Mouse (Mus musculus) ZHBTc4 (cell line): ENCODE results near the gene Asna1.

Experiments
- DNase-seq: peaks from one replicate; pipeline ENCODE4 v3.0.0-alpha.2; 2011; ENCODE audit warnings: low read depth, low spot score

Asna1 gene

DNA sequence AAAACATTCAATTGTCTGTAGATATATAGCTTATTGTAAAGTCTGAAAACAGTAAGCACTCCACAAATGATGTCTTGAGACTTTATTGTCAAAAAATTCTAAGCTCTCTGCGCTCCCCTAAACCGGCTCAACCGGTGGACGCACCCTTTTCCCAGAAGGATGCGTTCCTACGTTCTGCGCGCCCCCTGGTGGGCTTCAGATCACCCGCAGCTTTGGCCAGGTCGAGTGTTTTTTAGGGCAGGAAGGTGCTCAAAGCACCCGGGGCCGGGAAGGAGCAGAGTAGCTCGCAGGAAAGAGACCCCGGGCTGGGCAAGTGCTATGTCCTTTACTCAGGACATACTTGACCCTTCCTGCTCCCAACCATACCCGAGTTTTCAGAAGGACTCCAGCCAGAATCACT is 35.3 kb downstream of the Asna1 start:
- DNase-seq, result peak; percentile 97

DNA sequence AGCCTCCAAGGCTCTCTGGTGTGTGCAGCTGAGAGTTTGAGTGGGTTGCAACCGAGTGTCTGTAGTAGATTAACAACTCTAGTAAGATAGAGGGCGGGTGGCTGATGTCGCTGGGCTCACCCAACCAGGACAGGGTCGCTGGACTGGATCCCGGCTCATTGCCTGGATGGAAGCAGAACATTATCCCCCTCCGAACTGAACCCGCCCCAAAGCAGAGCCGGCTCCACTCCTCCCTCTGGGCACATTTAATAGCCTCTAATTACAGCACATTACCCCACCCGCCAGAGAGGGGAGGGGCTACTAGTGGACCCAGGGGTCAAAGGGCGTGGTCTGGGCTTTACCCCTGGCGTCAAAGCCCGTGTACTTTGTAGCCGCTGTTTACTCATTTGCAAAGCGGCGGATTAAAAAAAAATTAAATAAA is 35.8 kb downstream of the Asna1 start:
- DNase-seq, result peak; percentile 83

DNA sequence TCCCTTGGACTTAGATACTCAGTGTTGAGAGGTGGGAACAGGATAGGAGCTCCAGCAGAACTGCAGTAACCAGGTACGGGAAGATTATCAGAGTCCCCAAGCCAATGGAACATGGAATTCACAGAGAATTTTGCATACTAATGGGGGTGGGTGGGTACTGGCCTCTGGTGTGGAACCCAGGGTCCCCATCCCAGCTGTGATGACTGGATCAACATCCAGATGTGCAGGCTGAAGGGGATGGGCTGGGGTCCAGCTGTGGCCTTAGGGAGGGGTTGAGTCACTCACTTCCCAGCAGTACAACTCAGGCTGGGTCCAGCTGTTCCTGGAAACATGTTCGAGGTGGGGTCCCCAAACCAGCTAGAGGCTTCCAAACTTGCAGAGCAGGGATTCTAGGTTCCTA is 37.2 kb downstream of the Asna1 start:
- no peak for DNase-seq

DNA sequence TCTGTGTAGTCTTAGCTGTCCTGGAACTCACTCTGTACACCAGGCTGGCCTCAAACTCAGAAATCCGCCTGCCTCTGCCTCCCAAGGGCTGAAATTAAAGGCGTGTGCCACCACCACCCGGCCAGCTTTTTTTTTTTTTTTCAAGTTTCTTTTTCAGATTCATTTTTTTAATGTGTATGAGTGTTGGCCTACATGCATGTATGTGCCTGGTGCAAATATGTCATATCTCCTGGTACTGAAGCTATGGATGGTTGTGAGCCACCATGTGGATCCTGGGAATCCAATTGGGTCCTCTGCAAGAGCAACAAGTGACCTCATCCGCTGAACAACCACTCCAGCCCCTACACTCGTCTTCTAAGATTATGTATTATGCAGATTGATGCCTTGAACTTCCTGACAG is 37.7 kb downstream of the Asna1 start:
- DNase-seq, result no peak

DNA sequence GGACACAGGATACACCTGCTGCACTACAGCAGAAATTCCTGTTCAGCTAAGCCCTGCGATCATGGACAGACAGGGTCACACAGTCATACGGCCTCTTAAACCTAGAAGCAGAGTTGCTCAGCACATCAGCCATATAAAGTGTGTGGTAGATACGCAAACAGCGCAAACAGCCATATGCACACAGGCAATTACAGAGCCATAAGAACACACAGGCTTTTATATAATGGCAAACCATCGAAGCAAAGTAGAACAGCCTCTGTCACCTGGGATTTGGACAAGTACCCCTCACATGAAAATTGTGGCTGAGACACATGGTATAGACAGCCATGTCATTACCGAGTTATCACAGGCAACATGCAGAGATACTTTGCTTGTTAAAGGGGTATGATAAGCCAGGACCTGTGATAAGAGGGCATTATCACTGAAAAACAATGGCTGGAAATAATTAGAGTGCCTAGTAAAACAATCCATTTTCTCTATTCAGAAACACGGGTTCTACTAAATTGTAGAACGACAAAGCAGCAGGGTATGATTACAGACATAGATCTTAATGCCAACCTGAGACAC is 38.6 kb downstream of the Asna1 start:
- no peak for DNase-seq

DNA sequence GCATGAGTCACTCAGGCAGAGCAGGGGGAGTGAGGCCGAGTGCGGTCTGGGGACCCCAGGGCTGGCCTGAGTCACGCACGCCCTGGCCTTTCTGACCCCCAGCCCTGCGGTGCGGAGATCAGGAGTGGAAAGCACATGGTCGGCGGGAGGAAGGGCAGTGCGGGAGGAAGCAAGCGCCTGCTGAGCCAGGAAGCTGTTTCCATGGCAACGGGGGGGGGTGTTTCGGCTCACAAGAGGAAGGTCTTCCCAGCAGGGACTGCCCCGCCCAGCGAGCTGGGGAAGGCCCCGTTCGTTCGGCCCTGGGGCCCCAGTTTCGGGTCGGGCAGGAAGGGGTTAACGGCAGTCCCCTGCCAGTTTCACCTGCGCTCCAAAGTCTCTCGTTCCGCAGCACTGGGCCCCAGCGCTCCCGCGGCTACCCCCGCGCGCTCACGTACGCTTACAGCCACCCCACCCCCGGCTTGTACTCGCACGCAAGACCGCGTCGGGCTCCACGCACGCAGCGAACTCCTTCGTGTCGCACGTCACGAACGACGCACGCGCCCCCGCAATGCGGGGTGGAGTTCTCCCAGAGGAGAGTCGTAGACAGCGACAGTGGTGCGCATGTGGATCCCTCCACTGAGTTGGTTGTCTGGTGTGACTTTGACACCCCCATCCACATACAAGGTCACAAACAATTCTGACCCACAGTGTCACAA is 39.2 kb downstream of the Asna1 start:
- peak; percentile 95 for DNase-seq

DNA sequence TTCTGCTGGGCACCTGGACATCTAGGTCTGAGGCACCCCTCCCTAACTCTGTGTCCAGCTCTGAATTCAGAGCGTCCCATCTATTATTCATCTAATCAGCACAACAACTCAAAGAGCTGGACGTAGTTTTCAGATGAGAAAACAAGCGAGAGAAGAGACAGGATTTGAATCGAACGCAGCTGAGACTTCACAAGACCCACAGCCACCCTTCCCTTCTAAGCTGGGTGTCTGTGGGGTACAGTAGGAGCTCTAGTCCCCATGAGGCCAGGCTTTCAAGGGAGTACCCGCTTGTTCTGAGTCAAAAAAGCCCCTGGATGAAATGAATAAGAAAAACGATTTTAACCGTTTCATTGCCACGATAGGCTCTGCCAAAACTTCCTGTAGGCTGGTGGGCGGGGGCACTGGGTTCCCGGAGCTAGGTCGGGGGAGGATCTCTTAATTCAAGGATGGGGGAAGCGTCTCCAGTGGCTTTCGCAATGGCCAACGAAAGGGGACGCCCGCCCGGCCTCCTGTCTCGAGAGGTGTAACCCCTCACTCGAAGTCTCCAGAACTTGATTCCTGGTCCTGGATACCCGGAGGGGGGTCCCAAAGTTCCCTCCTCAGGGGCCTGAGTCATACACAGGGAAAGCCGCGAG is 39.9 kb downstream of the Asna1 start:
- no peak for DNase-seq

DNA sequence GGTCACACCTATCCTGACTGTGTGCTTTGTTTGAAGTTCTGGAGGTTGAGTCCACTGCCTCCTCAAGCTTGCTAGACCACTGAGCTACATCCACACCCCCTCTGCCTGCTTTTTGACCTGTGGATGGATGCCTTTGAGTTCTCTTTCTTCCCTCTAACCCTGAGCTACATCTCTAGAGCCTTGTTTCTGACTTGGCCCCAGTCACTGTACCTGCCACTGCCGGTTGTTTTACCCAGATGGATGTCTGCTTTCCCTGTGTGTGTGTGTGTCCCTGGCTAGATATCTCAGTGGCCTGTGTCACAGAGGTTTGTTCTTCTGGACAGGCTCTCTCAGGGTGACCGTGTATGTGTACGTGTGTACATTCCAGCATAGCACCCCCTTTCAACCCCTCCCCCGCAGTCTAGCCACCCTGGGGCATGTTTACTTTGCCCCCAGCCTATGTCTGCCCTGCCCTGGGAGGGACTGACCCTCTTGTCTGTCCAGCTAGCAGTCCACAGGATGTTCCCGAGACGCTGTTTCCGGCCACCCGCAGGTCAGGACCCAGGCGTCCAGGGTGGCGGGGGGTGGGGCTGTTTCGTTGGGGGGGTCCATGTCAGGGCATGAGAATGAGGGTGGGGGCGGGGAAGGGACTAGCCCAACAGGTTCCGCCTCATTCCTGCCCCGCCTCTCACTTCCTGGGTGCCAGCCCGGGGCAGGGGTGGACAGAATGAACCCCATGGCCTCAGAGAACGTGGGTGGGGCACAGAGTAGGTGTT is 40.6 kb downstream of the Asna1 start:
- DNase-seq, result no peak

DNA sequence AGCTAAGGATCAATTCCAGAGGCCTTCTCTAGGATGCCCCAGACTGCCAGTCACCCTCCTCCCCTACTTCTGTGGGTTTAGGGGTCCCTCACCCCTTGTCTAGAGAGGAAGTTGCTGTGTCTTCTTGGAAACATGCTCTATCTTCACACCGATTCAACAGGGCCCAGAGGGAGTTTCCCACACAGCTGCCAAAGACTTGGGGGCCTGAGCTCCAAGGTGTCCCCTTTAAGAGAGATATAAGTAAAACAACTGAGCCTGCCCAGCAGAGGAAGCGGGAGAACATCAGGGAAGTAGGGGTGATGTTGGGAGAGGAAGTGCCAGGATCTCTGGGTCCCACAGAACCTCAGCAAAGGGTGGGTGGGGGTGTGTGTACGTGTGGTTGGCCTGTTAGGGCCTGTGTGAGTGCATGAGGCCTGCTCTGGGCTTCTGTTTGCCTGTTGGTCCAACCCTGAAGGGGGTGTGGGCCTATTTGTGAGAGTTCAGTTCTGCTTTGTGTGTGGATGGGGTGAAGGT is 42.5 kb downstream of the Asna1 start:
- no peak for DNase-seq

DNA sequence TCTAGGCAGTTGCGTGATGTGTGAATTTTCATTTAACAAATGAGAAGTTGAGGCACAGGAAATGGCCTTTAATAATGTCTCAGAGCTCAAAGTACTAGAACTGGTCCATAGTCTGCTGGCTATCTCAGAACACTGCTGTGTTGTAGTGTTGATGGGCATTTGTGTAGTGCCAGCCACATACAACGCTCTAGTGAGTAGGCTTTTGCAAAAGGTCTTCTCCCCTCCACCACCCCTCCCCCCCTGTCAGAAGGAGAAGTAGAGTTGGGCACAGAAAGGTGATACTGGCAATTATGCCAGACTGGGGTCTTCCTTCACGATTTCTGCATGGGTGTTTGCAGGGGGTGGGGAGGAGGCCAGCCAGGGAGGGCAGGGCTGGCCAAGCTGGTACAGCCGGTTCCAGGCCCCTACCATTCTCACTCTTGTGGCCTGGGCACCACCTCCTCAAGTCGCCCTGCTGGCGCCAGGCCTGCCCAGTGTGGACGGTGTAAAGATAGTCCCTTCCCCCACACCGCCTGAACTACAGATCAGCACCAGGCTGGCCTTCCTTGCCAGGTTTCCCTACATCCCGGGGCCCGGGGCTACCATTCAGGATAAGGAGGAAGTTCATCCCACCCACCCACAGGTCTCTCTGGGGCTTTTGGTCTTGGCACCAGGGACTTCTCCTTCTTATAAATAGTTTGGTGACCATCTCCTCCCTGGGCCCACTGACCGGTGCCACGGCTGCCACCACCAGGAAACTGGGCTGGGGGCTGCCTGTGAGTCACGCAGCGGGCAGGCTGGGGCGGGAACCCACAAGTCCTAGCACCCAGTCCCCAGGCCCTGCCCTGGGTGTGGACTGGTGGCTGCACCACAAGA is 43.2 kb downstream of the Asna1 start:
- no peak for DNase-seq

DNA sequence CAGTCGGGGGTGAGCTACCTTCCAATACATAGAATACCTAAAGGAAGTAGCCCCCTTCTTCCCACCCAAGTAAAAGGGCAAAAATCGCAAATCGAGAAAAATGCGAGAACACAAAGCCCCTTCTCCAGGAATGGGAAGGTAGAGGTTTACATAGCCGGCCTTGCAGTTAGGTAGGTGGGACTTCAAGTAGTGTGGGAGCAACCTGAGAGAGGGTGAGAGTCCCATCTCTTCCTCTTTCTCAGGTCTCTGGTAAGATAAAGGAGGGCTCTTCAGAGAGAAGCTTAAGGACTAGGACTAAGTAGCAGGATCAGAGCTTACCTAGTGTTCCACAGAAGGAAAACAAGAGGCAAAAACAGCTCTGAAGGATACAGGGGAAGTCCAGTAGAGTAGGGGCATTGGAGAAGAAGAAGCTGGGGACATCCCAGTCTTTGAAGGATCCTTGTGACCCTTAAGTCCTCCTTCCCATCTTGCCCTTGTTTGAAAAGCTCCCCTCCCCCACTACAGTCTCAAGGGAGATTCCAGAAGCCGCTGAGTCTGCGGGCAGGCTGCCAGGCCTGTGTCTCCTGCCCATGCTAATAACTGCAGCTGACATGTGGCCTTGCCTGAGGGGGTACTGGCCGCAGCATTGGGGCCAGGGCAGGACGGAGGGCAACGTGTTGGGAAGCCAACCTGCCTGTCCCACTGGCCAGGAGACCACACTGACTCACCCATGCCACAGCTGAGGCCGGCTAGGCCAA is 44.3 kb downstream of the Asna1 start:
- peak; percentile 35 for DNase-seq

DNA sequence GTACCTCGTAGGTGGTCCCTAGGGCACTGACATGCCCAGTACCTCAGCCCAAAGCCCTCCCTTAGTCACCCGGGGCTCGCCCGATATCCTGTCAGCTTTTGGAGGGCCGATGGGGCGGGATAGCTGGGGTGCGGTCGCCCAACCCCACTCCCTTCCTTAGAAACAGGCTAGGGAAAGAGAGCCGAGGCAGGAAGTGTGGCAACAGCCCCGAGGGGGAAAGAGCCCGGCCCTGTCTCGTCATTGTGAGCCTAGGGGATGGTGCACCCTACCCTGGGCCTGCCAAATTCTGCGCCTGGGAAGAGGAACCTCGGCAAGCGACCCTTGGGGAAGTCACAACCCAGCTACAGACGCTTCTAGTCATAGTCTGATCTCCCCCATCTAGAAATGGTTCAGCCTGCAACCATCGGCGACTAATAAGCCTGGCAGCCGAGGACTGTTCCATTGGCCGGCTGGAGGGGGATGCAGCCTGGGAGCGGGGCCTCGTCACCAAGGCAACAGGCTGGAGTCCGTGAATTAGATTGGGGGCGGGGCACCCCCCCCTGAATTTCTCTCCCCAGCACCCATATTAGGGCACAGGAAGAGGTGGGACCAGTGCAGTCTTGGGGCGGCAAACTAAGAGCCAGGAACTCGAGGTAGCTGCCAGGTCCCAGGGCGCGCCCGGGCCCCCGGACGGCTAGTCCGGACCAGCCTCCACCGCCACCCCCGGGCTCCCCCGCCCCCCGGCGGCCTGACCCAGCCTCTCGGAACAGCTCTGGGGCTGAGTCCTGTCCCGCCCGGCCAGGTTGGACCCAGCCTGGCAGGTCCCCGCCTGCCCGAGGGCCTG is 45.3 kb downstream of the Asna1 start:
- peak; percentile 95 for DNase-seq

DNA sequence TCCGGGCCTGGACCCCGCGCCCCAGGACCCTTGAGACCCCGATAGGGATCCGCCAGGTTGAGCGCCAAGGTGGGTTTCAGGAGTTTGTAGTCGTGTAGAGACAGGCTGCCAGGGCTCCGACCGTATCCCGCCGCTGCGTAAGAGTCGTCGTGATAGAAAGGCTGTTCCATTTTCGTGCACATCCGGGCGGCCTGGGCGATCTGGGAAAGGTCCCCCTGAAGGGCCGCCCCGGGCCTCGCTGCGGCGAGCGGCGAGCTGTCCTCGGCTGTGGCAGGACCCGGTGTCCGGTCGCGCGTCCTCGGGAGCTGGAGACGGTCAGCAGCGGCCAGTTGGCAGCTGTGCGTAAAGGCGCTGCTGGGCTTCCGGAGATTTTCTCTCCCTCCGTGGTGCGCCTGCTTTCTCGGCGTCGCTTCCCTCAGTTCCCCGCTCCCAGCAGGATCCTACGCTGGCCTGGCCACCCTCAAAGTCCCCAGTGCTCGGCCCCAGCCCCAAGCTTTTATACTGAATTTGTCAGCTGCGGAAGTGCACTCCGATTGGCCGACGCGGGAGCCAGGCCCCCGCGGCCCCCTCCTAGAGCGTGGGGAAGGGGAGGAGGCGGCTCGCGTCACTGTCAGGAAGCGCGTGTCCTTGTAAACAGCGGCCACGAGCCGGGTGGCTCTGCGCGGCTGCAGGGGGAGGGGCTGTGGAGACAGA is 46.7 kb downstream of the Asna1 start, which contains the start of gene Junb:
TSS of gene Junb (minus strand) at position 471 of the 693 bp plus-strand sequence.
- DNase-seq, result peak; percentile 93

DNA sequence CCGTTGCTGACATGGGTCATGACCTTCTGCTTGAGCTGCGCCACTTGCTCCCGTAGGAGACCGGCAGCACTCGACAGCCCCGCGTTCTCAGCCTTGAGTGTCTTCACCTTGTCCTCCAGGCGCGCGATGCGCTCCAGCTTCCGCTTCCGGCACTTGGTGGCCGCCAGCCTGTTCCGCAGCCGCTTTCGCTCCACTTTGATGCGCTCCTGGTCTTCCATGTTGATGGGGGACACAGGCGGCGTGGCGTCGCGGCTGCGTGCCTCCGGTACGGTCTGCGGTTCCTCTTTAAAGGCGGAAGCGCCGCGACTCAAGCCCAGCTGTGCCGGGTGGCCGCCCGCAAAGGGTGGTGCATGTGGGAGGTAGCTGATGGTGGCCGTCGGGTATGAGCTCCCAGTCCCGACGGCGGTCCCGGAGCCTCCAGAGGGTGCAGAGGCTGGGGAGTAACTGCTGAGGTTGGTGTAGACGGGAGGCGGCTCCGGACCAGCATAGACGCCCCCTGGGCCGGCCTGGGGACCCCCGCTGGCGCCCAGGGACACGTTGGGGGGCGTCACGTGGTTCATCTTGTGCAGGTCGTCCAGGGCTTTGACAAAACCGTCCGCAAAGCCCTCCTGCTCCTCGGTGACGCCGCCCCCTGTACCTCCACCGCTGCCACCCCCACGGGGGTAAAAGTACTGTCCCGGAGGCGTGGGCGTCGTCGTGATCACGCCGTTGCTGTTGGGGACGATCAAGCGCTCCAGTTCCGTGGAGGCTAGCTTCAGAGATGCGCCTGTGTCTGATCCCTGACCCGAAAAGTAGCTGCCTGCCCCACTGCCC is 47.4 kb downstream of the Asna1 start:
- DNase-seq, result peak; percentile 85

DNA sequence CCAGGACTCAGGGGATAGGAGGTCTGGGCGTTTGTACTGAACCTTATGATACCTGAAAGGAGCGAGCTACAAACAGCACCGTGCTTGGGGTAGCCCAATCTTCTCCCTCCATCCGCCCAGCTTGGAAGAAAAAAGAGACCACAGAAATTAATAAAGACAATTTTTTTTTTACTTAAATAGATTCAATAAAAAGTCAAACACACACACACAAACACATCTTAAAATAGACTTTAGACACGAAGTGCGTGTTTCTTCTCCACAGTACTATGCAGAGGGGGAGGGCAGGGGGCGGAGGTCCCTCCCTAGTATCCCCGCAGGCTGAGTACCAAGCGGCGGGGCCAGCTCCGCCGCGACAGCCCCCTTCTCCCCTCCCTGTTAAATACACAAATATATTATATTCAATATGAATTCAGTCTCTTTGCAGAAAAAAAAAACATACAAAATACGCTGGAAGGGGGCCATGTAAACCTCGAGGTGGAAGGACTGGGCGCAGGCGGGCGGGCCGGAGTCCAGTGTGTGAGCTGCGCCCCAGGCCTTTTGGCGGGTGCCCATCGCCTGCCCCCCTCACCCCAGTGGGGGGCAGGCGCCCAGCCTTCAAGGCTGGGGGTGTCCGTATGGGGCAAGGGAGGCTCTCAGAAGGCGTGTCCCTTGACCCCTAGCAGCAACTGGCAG is 48.2 kb downstream of the Asna1 start:
- DNase-seq, result no peak

DNA sequence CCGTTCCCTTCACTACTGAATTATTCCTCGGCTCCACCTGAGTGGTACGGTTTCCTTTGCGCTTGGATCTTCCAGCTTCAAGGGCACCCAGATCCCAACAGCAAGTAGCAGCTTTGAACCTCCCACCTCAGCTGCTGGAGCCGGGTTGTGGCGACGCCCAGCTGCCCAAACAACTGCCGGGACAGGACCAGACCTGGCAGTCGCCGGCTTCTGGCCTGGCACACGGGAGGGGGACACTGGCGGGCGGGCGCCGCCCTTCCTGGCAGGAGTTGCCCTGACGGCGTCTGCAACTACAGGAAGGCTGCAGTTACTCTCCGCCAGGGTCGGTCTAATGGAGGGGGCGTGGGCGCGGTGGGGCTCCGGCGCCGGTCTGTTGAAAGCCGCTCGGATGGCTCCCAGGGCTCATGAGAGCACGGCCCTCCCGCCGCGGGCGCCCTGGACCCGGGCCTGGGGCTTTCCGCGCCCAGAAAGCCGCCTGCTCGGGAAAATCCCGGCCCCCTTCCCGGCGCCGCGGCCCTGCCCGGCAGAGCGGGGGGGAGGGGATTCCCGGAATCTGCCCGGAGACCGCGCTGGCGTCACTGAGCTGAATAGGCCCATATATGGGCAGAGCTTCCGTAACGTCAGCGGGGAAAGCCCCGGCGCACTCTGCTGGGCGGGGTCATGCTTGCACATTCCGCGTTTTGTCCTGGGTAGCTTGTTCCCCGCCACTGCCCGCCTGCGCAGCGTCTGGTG is 48.9 kb downstream of the Asna1 start:
- DNase-seq, result peak; percentile 97

DNA sequence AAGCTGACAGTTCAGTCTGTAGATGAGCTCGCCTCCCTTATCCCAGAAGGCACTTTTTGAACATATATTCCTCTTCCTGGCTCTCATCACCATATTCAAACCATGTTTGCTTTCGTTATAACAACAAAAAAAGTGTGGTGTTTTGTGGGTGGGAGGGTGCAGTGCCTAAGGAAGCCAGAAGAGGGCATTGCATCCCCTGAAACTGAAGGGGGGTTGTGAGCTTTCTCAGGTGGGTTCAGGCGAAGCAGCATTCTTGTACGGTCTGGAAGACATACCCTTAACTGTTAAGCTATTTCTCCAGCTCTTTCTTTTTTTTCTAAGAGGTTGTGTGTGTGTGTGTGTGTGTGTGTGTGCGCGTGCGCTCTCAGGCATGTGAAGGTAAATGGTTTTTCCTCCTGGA is 49.6 kb downstream of the Asna1 start:
- DNase-seq, result peak; percentile 79
